Mouse (Mus musculus) cerebellum, postnatal 10 days (tissue): ENCODE measurements at regions not wholly inside any gene's neighbourhood (a gene's known extent, or its start where the extent isn't known, plus 50 kb on each side); places are given as distances from the start of the nearest gene placed in this dataset.

Source experiments
- DNase-seq, 2 experiments: peaks; one replicate each; pipeline ENCODE4 v3.0.0; 2021; ENCODE audit warnings: mixed read lengths in 2 of 2

GRCm38 (mm10) chr12:105898580-105899293 is 111.3 kb upstream of the Vrk1 start:
- DNase-seq = no peak

GRCm38 (mm10) chr12:105899294-105899909 is 110.6 kb upstream of the Vrk1 start:
- DNase-seq = no peak

GRCm38 (mm10) chr12:105900479-105900878 is 109.5 kb upstream of the Vrk1 start:
- no peak for DNase-seq

GRCm38 (mm10) chr12:105903072-105903471 is 107.0 kb upstream of the Vrk1 start:
- DNase-seq = no peak

GRCm38 (mm10) chr12:105906584-105906983 is 103.4 kb upstream of the Vrk1 start:
- no peak for DNase-seq

GRCm38 (mm10) chr12:105907851-105908620 is 102.0 kb upstream of the Vrk1 start:
- DNase-seq = no peak

GRCm38 (mm10) chr12:105911556-105911955 is 98.5 kb upstream of the Vrk1 start:
- no peak for DNase-seq

- DNase-seq = no peak
These were observed 92.6 kb upstream of the Vrk1 start for GRCm38 (mm10) chr12:105917388-105917963.

- DNase-seq = no peak
These were observed 91.3 kb upstream of the Vrk1 start for GRCm38 (mm10) chr12:105918775-105919174.

- no peak for DNase-seq
These were observed 82.8 kb upstream of the Vrk1 start for GRCm38 (mm10) chr12:105927210-105927609.

GRCm38 (mm10) chr12:105929456-105929921 is 80.5 kb upstream of the Vrk1 start:
- no peak for DNase-seq

- peak; percentile 76 to 82 for DNase-seq
These were observed 74.6 kb upstream of the Vrk1 start for GRCm38 (mm10) chr12:105935441-105935880.

- peak in 1 of 2 experiments; percentile 34 for DNase-seq
These were observed 73.1 kb upstream of the Vrk1 start for GRCm38 (mm10) chr12:105936812-105937530.

- no peak for DNase-seq
These were observed 67.6 kb upstream of the Vrk1 start for GRCm38 (mm10) chr12:105942136-105943076.

GRCm38 (mm10) chr12:105943077-105943433 is 67.0 kb upstream of the Vrk1 start:
- DNase-seq = no peak

GRCm38 (mm10) chr12:105947332-105947731 is 62.7 kb upstream of the Vrk1 start:
- no peak for DNase-seq

GRCm38 (mm10) chr12:105948322-105948721 is 61.7 kb upstream of the Vrk1 start:
- no peak for DNase-seq

- DNase-seq = peak; percentile 47 to 48
These were observed 54.2 kb upstream of the Vrk1 start for GRCm38 (mm10) chr12:105955764-105956290.

- no peak for DNase-seq
These were observed 50.3 kb upstream of the Vrk1 start for GRCm38 (mm10) chr12:105959756-105960155.
